Mouse (Mus musculus): ENCODE measurements around the gene Snx22. TPM values are rescaled to one million over a fixed set of nuclear protein-coding genes. Genes with fewer than 3 reads are reported as not detected.

Gene Snx22
- polyA plus RNA-seq, 1 experiment from 2014 or later = 5.3 TPM

GRCm38 (mm10) chr9:66051493-66051892 lies 18.0 kb downstream of the Snx22 start:
- no peaks in the 10 kb centered on the region for H3K36me3 ChIP-seq
- no peak overlapping the region for H3K4me3 ChIP-seq (replicated peaks)
- no peaks in the 10 kb centered on the region for H3K4me1 ChIP-seq
- H3K9ac ChIP-seq = no peak overlapping the region
- no peak overlapping the region for H3K4me2 ChIP-seq (replicated peaks)
- no peak for ATAC-seq (ENCODE audit: insufficient number of reproducible peaks, low FRiP score, low TSS enrichment, low read depth)
- no peaks in the 10 kb centered on the region for H3K27me3 ChIP-seq
- H3K9me3 ChIP-seq (replicated peaks) = no peaks in the 10 kb centered on the region
- 64% methylated on average over 4 of the region's 4 CpGs for WGBS
- no peak overlapping the region for H3K27ac ChIP-seq (replicated peaks)

GRCm38 (mm10) chr9:66049931-66050601 lies 19.5 kb downstream of the Snx22 start:
- H3K4me3 ChIP-seq (replicated peaks) = no peak overlapping the region
- no peaks in the 10 kb centered on the region for H3K36me3 ChIP-seq
- H3K4me1 ChIP-seq = no peaks in the 10 kb centered on the region
- no peaks in the 10 kb centered on the region for H3K27me3 ChIP-seq
- ATAC-seq (ENCODE audit: insufficient number of reproducible peaks, low FRiP score, low TSS enrichment, low read depth) = no peak
- no peak overlapping the region for H3K27ac ChIP-seq (replicated peaks)
- no peak overlapping the region for H3K4me2 ChIP-seq (replicated peaks)
- H3K9ac ChIP-seq = no peak overlapping the region
- no peaks in the 10 kb centered on the region for H3K9me3 ChIP-seq (replicated peaks)
- WGBS = 63% methylated on average over 6 of the region's 6 CpGs

DNA sequence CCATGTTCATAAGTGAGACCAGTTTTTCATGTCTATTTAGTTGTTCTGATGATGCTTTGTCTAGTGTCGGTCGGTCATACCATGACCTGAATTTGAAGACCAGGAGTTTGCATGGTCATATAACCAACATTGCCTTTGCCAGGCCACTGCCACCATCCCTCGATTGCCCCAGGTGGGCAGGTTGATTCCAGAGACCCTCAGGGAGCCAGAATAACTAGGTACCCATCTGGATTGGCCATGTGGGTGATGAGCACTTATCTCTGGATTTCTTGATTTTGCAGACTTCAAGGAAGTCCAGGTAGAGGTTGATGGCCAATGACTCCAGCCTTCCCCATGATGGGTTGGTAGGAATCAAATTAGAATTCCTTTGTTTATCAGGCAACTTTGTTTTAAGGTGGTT lies 26.3 kb downstream of the Snx22 start:
- Histone ChIP-seq H3K27me3 (no peaks in the 10 kb centered on the region), H3K4me1 (no peaks in the 10 kb centered on the region), H3K27ac (replicated peaks) (no peak overlapping the region), H3K4me3 (replicated peaks) (no peak overlapping the region), H3K4me2 (replicated peaks) (no peak overlapping the region), H3K9ac (no peak overlapping the region), H3K36me3 (peaks cover 28% of the 10 kb centered on the region), H3K9me3 (replicated peaks) (no peaks in the 10 kb centered on the region)
- 98% methylated on average over 3 of the region's 3 CpGs for WGBS
- ATAC-seq (ENCODE audit: insufficient number of reproducible peaks, low FRiP score, low TSS enrichment, low read depth) = no peak

GRCm38 (mm10) chr9:66042331-66042730 lies 27.2 kb downstream of the Snx22 start:
- Histone ChIP-seq H3K4me2 (replicated peaks) (no peak overlapping the region), H3K27ac (replicated peaks) (no peak overlapping the region), H3K27me3 (no peaks in the 10 kb centered on the region), H3K36me3 (peaks cover 28% of the 10 kb centered on the region), H3K4me3 (replicated peaks) (no peak overlapping the region), H3K9me3 (replicated peaks) (no peaks in the 10 kb centered on the region), H3K9ac (no peak overlapping the region), H3K4me1 (no peaks in the 10 kb centered on the region)
- 76% methylated on average over 4 of the region's 4 CpGs for WGBS
- no peak for ATAC-seq (ENCODE audit: insufficient number of reproducible peaks, low FRiP score, low TSS enrichment, low read depth)

GRCm38 (mm10) chr9:66040801-66041200 lies 28.7 kb downstream of the Snx22 start:
- Histone ChIP-seq H3K9me3 (replicated peaks) (no peaks in the 10 kb centered on the region), H3K27ac (replicated peaks) (no peak overlapping the region), H3K4me1 (no peaks in the 10 kb centered on the region), H3K36me3 (peaks cover 36% of the 10 kb centered on the region), H3K27me3 (no peaks in the 10 kb centered on the region), H3K4me2 (replicated peaks) (no peak overlapping the region), H3K4me3 (replicated peaks) (no peak overlapping the region), H3K9ac (no peak overlapping the region)
- 75% methylated on average over 3 of the region's 3 CpGs for WGBS
- no peak for ATAC-seq (ENCODE audit: insufficient number of reproducible peaks, low FRiP score, low TSS enrichment, low read depth)

- H3K4me2 ChIP-seq (replicated peaks) = no peak overlapping the region
- no peaks in the 10 kb centered on the region for H3K9me3 ChIP-seq (replicated peaks)
- no peak overlapping the region for H3K27ac ChIP-seq (replicated peaks)
- 75% methylated on average over 4 of the region's 4 CpGs for WGBS
- peaks cover 41% of the 10 kb centered on the region for H3K36me3 ChIP-seq
- no peak for ATAC-seq (ENCODE audit: insufficient number of reproducible peaks, low FRiP score, low TSS enrichment, low read depth)
- no peaks in the 10 kb centered on the region for H3K27me3 ChIP-seq
- no peak overlapping the region for H3K9ac ChIP-seq
- H3K4me1 ChIP-seq = no peaks in the 10 kb centered on the region
- H3K4me3 ChIP-seq (replicated peaks) = no peak overlapping the region
Measured at GRCm38 (mm10) chr9:66039290-66039689, 30.2 kb downstream of the Snx22 start.

DNA sequence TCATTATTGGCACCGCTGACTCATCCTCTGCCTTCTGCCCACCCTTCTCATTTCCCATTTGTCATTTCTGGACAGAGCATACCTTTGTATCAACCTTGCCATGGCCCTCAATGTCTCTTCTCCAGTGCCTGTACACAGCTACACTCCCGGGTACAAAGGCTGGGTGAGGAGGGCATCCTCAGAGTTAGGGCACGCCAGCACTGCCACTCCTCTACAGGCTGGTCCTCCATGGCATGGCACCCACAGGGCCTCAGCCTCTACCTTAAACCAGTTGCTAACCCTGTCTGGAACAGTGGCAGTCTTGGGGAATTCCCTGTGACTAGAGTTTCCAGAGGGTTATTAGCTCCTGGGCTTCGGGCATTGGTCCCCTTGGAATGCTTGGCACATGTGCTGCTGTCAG lies 30.9 kb downstream of the Snx22 start:
- 88% methylated on average over 4 of the region's 4 CpGs for WGBS

DNA sequence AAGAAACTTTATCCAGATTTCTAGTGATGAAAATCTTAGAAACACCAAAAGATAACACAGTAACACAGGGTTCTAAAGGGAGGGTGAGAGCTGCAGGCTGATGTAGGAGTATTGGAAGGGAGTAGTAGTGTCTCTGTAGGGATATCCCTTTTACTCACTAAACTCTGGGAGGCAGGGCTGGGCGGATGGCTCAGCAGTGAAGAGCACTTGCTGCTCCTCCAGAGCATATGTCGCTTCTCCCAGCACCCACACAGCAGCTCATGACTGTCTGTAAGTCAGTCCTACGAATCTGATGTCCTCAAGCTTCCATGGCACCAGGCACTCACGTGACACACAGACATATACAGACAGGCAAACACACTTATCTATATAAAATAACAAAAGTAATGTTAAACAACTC lies 31.4 kb downstream of the Snx22 start:
- peaks cover 44% of the 10 kb centered on the region for H3K36me3 ChIP-seq
- no peak overlapping the region for H3K4me3 ChIP-seq (replicated peaks)
- H3K4me2 ChIP-seq (replicated peaks) = no peak overlapping the region
- H3K9ac ChIP-seq = no peak overlapping the region
- no peaks in the 10 kb centered on the region for H3K4me1 ChIP-seq
- no peak for ATAC-seq (ENCODE audit: insufficient number of reproducible peaks, low FRiP score, low TSS enrichment, low read depth)
- WGBS = 89% methylated on average over 4 of the region's 4 CpGs
- no peaks in the 10 kb centered on the region for H3K27me3 ChIP-seq
- H3K27ac ChIP-seq (replicated peaks) = no peak overlapping the region
- H3K9me3 ChIP-seq (replicated peaks) = no peaks in the 10 kb centered on the region

More for the DNA sequence above, 30.9 kb downstream of the Snx22 start:
- no peaks in the 10 kb centered on the region for H3K9me3 ChIP-seq (replicated peaks)
- H3K4me1 ChIP-seq = no peaks in the 10 kb centered on the region
- H3K9ac ChIP-seq = no peak overlapping the region
- ATAC-seq (ENCODE audit: insufficient number of reproducible peaks, low FRiP score, low TSS enrichment, low read depth) = no peak
- no peak overlapping the region for H3K27ac ChIP-seq (replicated peaks)
- no peak overlapping the region for H3K4me3 ChIP-seq (replicated peaks)
- H3K4me2 ChIP-seq (replicated peaks) = no peak overlapping the region
- no peaks in the 10 kb centered on the region for H3K27me3 ChIP-seq
- peaks cover 42% of the 10 kb centered on the region for H3K36me3 ChIP-seq

DNA sequence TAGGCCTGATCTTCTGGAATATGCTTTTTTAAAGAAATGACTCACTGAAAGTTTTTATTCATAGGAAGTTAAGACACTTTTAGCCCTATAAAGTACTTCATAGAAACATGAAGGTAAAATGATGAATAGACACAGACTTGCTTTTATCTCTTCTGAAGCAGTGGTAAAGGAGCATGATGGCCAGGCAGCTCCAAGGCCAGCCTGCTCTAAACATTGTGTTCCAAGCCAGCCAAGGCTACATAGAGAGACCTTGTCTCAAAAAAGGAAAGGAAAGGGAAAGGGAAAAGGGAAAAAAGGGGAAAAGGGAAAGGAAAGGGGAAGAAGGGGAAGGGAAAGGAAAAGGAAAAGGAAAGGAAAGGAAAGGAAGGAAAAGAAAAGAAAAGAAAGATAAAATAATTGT lies 48.9 kb downstream of the Snx22 start:
- Histone ChIP-seq H3K4me2 (replicated peaks) (no peak overlapping the region), H3K36me3 (peaks cover 20% of the 10 kb centered on the region), H3K4me3 (replicated peaks) (no peak overlapping the region), H3K9ac (no peak overlapping the region), H3K27me3 (no peaks in the 10 kb centered on the region), H3K9me3 (replicated peaks) (no peaks in the 10 kb centered on the region), H3K27ac (replicated peaks) (no peak overlapping the region), H3K4me1 (no peaks in the 10 kb centered on the region)
- no peak for ATAC-seq (ENCODE audit: insufficient number of reproducible peaks, low FRiP score, low TSS enrichment, low read depth)

Other genes with a start within 250 kb of the Snx22 start
- 7.9 and 8.5 TPM in 2 replicates for gene Zfp609, start 242.2 kb downstream of the Snx22 start, polyA plus RNA-seq (2015; fragmentation: Nextera tagmentation; extraction: Ambion mirVana)
- gene Pclaf, start 179.5 kb downstream of the Snx22 start, polyA plus RNA-seq (2015; fragmentation: Nextera tagmentation; extraction: Ambion mirVana) = 135 and 145 TPM in 2 replicates
- 31.8 and 38.1 TPM in 2 replicates for gene Trip4, start 160.9 kb downstream of the Snx22 start, polyA plus RNA-seq (2015; fragmentation: Nextera tagmentation; extraction: Ambion mirVana)
- 15.7 and 18.0 TPM in 2 replicates for gene Csnk1g1, start 160.8 kb downstream of the Snx22 start, polyA plus RNA-seq (2015; fragmentation: Nextera tagmentation; extraction: Ambion mirVana)
- gene Ppib, start 9.5 kb downstream of the Snx22 start, polyA plus RNA-seq (2015; fragmentation: Nextera tagmentation; extraction: Ambion mirVana) = 668 and 701 TPM in 2 replicates
- gene Snx1, start 56.9 kb upstream of the Snx22 start, polyA plus RNA-seq (2015; fragmentation: Nextera tagmentation; extraction: Ambion mirVana) = 127 and 130 TPM in 2 replicates
- 128 and 129 TPM in 2 replicates for gene Ciao2a, start 56.9 kb upstream of the Snx22 start, polyA plus RNA-seq (2015; fragmentation: Nextera tagmentation; extraction: Ambion mirVana)
- gene Dapk2, start 88.5 kb upstream of the Snx22 start, polyA plus RNA-seq (2015; fragmentation: Nextera tagmentation; extraction: Ambion mirVana) = 17.1 and 18.0 TPM in 2 replicates

Data from embryonic facial prominence, embryonic 15.5 days (tissue).